Mouse (Mus musculus) stomach, embryonic 16.5 days (tissue): Measurements from ENCODE around the gene Atp9a. TPM values are rescaled to one million over a fixed set of nuclear protein-coding genes. Genes with fewer than 3 reads are reported as not detected.
A peak's percentile ranks its signal among the peaks of the same experiment; 100 is the strongest.

Experiments
- ATAC-seq: fragments of 200-750 bp; cut with Nextera tagmentation; 2 replicates; pipeline ENCODE4 v1.8.0; 2017; ENCODE audit warnings: moderate number of reproducible peaks, moderate TSS enrichment; ENCODE audit not compliant: insufficient read depth, low FRiP score
- H3K27ac ChIP-seq: fragments of 300-500 bp; sonication (generic); 2 replicates; pipeline ENCODE4 v1.5.1; 2014; ENCODE audit warnings: low read length
- H3K27me3 ChIP-seq: fragments of 300-500 bp; sonication (generic); 2 replicates; pipeline ENCODE4 v1.6.1; 2014; ENCODE audit warnings: low read length, control low read depth, mixed read lengths; ENCODE audit not compliant: control insufficient read depth, insufficient read depth
- H3K36me3 ChIP-seq: fragments of 300-500 bp; sonication (generic); 2 replicates; pipeline ENCODE4 v1.6.1; 2014; ENCODE audit warnings: low read length; ENCODE audit not compliant: control insufficient read depth, insufficient read depth
- H3K4me1 ChIP-seq: fragments of 300-500 bp; sonication (generic); 2 replicates; pipeline ENCODE4 v1.6.1; 2014; ENCODE audit warnings: low read length, control low read depth, mixed read lengths; ENCODE audit not compliant: control insufficient read depth, insufficient read depth
- H3K4me2 ChIP-seq: fragments of 300-500 bp; sonication (generic); 2 replicates; pipeline ENCODE4 v1.6.1; 2014; ENCODE audit warnings: low read depth, low read length, mixed read lengths
- H3K4me3 ChIP-seq: fragments of 300-500 bp; sonication (generic); replicated peaks from 2 replicates; pipeline ENCODE4 v1.5.1; 2014; ENCODE audit warnings: mild to moderate bottlenecking, low read length
- H3K9ac ChIP-seq: fragments of 300-500 bp; sonication (generic); 2 replicates; pipeline ENCODE4 v1.6.1; 2014; ENCODE audit warnings: low read length
- H3K9me3 ChIP-seq: fragments of 300-500 bp; sonication (generic); replicated peaks from 2 replicates; pipeline ENCODE4 v1.6.1; 2016; ENCODE audit warnings: low read length, control low read depth; ENCODE audit not compliant: control insufficient read depth
- WGBS: fragments of 180-500 bp; shearing (Covaris S2); extraction: QIAGEN DNeasy Blood & Tissue Kit; methylation state at CpG from one replicate; pipeline ENCODE4 v1.1.7; 2014; 5-methylcytosine and 5-hydroxymethylcytosine counted together
- polyA plus RNA-seq: library from polyadenylated mRNA; unstranded; fragments of >200 nt; fragmentation: Nextera tagmentation; extraction: Ambion mirVana; gene quantifications from 2 replicates; pipeline ENCODE4 v1.2.1, GENCODE M21; 2015

The Atp9a gene
- polyA plus RNA-seq, result 19.4 and 22.2 TPM in 2 replicates

DNA sequence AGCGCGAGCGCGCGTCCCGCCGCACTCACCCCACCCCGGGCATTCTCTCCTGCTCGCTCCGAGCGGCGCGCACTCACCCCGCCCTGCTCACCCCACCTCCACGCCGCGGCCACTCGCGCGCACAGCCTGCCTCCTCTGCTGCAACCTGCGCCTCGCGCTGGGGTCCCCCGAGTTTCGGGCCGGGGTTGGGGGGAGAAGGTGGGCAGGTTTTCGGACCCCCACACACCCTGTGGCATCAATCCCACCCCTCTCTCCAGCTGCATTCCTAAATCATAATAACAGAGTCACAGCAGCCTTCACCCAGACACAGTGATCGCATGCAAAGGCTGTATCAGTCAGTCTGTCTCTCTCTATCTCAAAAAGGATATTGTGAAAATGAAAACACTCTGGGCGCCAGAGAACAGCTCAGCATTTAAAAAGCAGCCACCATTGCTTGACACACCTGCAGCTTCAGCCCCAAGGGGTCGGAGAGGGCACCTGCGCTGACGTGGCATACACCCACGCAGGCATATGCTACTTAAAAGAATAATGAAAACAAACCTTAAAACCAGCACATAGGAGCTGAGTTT, at the start of gene Atp9a:
TSS of gene Atp9a (minus strand) at position 351 of the 569 bp plus-strand sequence.
- ATAC-seq, result peak; percentile 74
- H3K4me3 ChIP-seq, result peak within 1 kb of the TSS; percentile 82
- no peaks in the 10 kb centered on the region for H3K27me3 ChIP-seq
- peak within 1 kb of the TSS; percentile 88 for H3K9ac ChIP-seq
- H3K4me1 ChIP-seq, result no peaks in the 10 kb centered on the region; the same call in 1 of the 2 replicates
- H3K36me3 ChIP-seq, result no peaks in the 10 kb centered on the region
- no peaks in the 10 kb centered on the region for H3K9me3 ChIP-seq
- peak within 1 kb of the TSS; percentile 81 for H3K4me2 ChIP-seq
- whole genome bisulfite sequencing, result 7% methylated on average over 26 of the region's 33 CpGs
- H3K27ac ChIP-seq, result peak within 1 kb of the TSS; percentile 84

DNA sequence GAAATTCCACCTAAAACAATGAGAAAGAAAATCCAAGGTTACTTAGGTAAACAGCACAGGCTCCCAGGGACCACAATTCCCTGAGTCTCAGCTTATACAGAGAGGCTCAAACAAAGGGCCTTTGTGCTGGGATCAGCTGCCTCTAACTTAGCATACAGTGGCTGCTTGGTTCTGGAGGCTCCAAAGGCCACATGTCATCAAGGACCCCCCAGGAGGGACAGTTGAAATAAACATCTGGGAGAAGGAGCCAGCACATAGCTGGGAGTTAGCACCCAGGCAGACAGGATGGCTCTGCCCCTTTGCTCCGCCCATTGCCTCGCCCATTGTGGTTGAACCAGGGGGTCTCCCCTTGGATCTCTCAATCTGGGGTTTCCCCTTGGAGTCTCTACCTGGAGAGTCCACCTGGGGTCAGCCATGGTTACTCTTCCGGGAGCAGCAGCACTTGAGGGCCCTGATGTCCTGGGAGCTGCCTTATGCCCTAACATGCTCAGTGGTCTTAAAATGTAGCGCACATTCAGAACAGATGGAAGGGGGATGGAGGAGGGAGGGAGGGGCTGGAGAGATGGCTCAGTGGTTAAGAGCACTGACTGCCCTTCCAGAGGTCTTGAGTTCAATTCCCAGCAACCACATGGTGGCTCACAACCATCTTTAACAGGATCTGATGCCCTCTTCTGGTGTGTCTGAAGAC, 49.0 kb upstream of the Atp9a start:
- Histone ChIP-seq H3K4me2 (no peak overlapping the region), H3K27ac (no peak overlapping the region), H3K36me3 (no peaks in the 10 kb centered on the region), H3K9ac (no peak overlapping the region), H3K27me3 (no peaks in the 10 kb centered on the region), H3K4me3 (no peak overlapping the region), H3K4me1 (no peaks in the 10 kb centered on the region), H3K9me3 (no peaks in the 10 kb centered on the region)
- WGBS, result 61% methylated on average over 4 of the region's 4 CpGs
- no peak; the same call in 1 of the 2 replicates for ATAC-seq

DNA sequence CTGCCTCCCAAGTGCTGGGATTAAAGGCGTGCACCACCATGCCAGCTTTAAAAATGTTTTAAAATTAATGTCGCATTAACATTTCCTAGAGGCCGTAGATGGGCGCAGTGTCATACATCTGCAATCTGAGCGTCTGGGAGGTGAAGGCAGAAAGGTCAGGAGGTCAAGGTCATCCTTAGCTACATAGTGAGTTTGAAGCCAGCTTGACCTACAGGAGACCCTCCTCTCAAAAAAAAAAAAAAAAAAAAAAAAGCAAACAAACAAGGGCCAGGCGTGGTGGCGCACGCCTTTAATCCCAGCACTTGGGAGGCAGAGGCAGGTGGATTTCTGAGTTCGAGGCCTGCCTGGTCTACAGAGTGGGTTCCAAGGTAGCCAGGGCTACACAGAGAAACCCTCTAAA, 44.0 kb upstream of the Atp9a start:
- ATAC-seq, result no peak
- Histone ChIP-seq H3K4me3 (no peak overlapping the region), H3K36me3 (no peaks in the 10 kb centered on the region), H3K9me3 (no peaks in the 10 kb centered on the region), H3K27ac (no peak overlapping the region), H3K4me2 (no peak overlapping the region), H3K27me3 (no peaks in the 10 kb centered on the region), H3K9ac (no peak overlapping the region), H3K4me1 (no peaks in the 10 kb centered on the region)
- 90% methylated on average over 9 of the region's 9 CpGs for WGBS

DNA sequence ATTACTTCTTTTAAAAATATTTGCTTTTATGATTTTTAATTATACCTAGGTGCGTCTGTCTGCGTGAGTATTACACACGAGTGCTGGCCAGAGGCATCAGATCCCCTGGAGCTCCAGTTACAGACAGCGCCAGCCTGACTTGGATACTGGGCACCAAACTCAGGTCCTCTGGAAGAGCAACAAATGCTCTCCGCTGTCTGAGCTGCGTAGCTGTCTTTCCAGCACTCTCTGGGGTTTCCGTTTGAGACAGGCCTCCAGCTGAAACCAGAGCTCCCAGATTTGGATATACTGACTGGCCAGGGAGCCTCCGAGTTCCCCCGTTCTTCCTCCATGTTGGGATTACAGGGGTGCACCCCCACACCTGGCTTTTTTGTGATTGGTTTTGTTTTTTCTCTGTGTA, 38.4 kb upstream of the Atp9a start:
- no peak overlapping the region for H3K9ac ChIP-seq
- H3K4me2 ChIP-seq, result no peak overlapping the region
- 38% methylated on average over 9 of the region's 9 CpGs for WGBS
- no peaks in the 10 kb centered on the region for H3K4me1 ChIP-seq
- H3K4me3 ChIP-seq, result no peak overlapping the region
- no peak overlapping the region for H3K27ac ChIP-seq
- no peaks in the 10 kb centered on the region for H3K27me3 ChIP-seq
- H3K36me3 ChIP-seq, result no peaks in the 10 kb centered on the region
- H3K9me3 ChIP-seq, result no peaks in the 10 kb centered on the region
- ATAC-seq, result no peak

DNA sequence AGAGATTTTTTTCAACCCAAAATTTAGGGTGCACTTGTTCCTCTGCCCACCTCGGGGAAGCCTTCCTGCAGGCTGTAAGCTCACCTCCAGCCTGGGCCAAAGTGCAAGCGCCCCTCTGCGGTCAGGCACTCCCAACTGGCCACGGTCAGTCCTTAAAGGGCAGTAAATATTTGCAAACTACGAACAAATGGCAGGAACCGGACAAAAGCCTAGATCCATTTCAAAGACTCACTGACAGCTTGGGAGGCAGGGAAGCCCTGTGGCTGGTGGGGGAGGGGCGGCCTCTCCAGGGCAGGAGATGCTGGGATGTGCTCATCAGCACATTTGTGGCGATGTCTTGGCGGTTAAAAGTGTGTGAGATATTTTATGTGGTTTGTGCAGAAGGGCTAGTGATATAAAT, 37.8 kb upstream of the Atp9a start:
- 17% methylated on average over 9 of the region's 9 CpGs for WGBS
- Histone ChIP-seq H3K27me3 (no peaks in the 10 kb centered on the region), H3K9me3 (no peaks in the 10 kb centered on the region), H3K27ac (no peak overlapping the region), H3K4me2 (no peak overlapping the region), H3K9ac (no peak overlapping the region), H3K36me3 (no peaks in the 10 kb centered on the region), H3K4me1 (no peaks in the 10 kb centered on the region), H3K4me3 (no peak overlapping the region)
- ATAC-seq, result no peak; the same call in 1 of the 2 replicates

DNA sequence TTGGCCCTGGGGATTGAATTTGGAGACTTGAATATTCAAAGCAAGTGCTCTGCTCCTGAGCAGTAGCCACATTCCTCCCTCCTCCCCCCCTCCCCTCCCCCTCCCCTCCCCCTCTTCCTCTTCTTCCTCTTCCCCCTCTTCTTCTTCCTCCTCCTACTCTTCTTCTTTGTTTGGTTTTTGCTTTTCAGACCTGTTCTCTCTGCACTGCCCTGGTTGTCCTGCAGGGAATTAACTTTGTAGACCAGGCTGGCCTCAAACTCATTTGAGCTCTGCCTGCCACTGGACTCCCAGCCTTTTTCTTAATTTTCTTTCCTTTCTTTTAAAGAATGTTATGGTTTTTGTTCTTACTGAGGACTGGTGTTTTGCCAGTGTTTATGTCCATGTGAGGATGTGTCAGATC, 35.3 kb upstream of the Atp9a start:
- H3K36me3 ChIP-seq, result no peaks in the 10 kb centered on the region
- H3K9me3 ChIP-seq, result no peaks in the 10 kb centered on the region
- H3K27me3 ChIP-seq, result no peaks in the 10 kb centered on the region
- no peak overlapping the region for H3K27ac ChIP-seq
- no peaks in the 10 kb centered on the region for H3K4me1 ChIP-seq
- H3K9ac ChIP-seq, result no peak overlapping the region
- no peak overlapping the region for H3K4me3 ChIP-seq
- H3K4me2 ChIP-seq, result no peak overlapping the region
- no peak for ATAC-seq

DNA sequence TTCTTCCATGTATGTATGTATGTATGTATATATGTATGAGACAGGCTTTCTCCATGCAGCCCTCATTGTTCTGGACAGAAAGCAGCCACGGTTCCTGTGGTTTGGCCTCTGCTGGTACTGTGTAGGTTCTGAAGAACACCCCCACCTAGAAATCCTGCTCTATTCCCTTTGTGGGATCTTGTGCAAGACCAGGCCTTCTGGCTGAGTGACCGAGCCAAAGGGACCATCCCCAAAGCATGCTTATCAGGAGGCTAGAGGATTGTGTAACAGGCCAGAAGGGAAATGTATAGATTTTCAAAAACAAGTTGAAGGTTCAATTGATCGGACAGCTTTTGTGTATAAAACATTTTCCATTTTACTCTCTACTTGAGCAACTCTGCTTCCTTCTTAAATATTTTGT, 34.0 kb upstream of the Atp9a start:
- Histone ChIP-seq H3K27me3 (no peaks in the 10 kb centered on the region), H3K9me3 (no peaks in the 10 kb centered on the region), H3K4me2 (no peak overlapping the region), H3K9ac (no peak overlapping the region), H3K4me3 (no peak overlapping the region), H3K4me1 (no peaks in the 10 kb centered on the region), H3K36me3 (no peaks in the 10 kb centered on the region), H3K27ac (no peak overlapping the region)
- 71% methylated on average over 3 of the region's 3 CpGs for WGBS
- no peak for ATAC-seq

DNA sequence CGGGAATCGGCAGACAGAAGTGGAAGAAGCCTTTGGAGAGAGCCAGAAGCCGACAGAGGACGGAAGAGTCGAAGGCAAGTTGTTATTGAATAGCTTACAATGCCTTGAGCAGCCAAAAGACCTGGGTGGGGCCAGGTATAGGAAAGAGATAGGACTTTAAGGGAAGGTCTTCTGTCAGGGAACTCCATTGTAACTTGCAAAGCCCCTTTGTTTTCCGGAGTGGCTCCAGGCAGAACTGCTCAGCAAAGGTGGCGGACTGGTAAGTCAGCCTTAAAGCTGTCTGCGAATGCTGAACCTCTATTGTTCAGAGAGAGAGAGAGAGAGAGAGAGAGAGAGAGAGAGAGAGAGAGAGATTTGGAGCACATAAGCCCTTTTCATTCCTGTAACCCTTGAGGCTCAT, 27.1 kb upstream of the Atp9a start:
- no peak overlapping the region for H3K27ac ChIP-seq
- WGBS, result 54% methylated on average over 8 of the region's 8 CpGs
- no peaks in the 10 kb centered on the region for H3K36me3 ChIP-seq
- H3K4me1 ChIP-seq, result peaks cover 18% of the 10 kb centered on the region
- peaks cover 45% of the 10 kb centered on the region for H3K27me3 ChIP-seq
- no peaks in the 10 kb centered on the region for H3K9me3 ChIP-seq
- no peak overlapping the region for H3K9ac ChIP-seq
- no peak overlapping the region for H3K4me3 ChIP-seq
- no peak for ATAC-seq
- no peak overlapping the region for H3K4me2 ChIP-seq

DNA sequence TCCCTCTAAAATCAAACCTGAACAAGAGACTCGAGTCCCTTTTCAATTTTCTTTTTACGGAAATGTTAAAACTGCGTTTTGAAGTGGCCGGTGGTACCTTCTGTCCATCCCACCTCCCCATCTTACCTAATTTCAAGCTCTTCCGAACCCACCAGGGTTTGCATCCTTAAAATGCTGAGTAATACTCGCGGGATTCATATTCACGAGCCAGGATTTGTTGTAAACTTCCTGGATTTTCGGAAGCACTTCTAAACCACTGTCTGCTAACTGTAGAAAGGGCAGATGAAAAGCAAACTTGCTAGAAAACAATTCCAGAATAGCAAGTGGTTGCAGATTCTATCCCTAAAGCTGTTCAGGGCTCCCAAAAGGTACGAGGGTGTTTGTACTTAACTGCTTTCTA, 25.4 kb upstream of the Atp9a start, which contains the start of gene Sall4:
TSS of gene Sall4 (minus strand) at position 362 of the 400 bp plus-strand sequence.
- WGBS, result 19% methylated on average over 10 of the region's 10 CpGs
- H3K4me3 ChIP-seq, result peak within 1 kb of the TSS; percentile 57
- no peak within 1 kb of the TSS for H3K27ac ChIP-seq
- H3K4me1 ChIP-seq, result peaks cover 18% of the 10 kb centered on the region
- H3K4me2 ChIP-seq, result peak within 1 kb of the TSS; percentile 96
- H3K27me3 ChIP-seq, result peaks cover 48% of the 10 kb centered on the region
- no peak for ATAC-seq
- H3K9ac ChIP-seq, result peak within 1 kb of the TSS; percentile 68; the same call in 1 of the 2 replicates
- H3K9me3 ChIP-seq, result no peaks in the 10 kb centered on the region
- no peaks in the 10 kb centered on the region for H3K36me3 ChIP-seq
